Mouse (Mus musculus): ENCODE measurements around the gene March6. TPM values are rescaled to one million over a fixed set of nuclear protein-coding genes. Genes with fewer than 3 reads are reported as not detected.

March6 gene
- polyA plus RNA-seq, 1 experiment from 2014 or later = 28.2 TPM

DNA sequence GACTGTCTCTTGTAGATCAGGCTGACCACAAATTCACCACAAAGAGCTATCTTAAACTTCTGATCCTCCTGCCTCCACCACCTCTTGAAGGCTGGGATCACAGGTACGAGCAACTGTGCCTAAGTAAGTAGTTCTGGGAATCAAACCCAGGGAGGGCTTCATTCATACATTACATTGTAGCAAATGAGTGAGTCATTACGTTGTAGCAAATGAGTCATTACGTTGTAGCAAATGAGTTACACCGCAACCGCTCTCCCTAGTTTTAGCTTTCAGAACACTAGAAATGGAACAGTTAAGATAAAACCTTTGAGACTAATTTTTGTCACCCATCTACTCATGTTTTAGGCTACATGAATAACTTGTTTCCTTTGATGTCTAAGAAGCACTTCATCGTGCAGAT, 15.4 kb upstream of the March6 start:
- Histone ChIP-seq H3K27ac (ENCODE audit: low read length) (no peak overlapping the region), H3K4me3 (ENCODE audit: low read length) (no peak overlapping the region), H3K27me3 (ENCODE audit: control insufficient read depth, insufficient read depth, low read depth, low read length) (no peaks in the 10 kb centered on the region), H3K4me2 (ENCODE audit: low read depth, low read length) (no peak overlapping the region), H3K4me1 (replicated peaks; ENCODE audit: control insufficient read depth, insufficient read depth, low read length) (peaks cover 4% of the 10 kb centered on the region; the same call in 1 of the 2 replicates), H3K9ac (ENCODE audit: low read length) (no peak overlapping the region), H3K9me3 (ENCODE audit: control insufficient read depth, low read length) (no peaks in the 10 kb centered on the region), H3K36me3 (ENCODE audit: control insufficient read depth, insufficient read depth, low read length) (no peaks in the 10 kb centered on the region)
- no peak for ATAC-seq (ENCODE audit: low read depth)
- WGBS = 84% methylated on average over 6 of the region's 6 CpGs

DNA sequence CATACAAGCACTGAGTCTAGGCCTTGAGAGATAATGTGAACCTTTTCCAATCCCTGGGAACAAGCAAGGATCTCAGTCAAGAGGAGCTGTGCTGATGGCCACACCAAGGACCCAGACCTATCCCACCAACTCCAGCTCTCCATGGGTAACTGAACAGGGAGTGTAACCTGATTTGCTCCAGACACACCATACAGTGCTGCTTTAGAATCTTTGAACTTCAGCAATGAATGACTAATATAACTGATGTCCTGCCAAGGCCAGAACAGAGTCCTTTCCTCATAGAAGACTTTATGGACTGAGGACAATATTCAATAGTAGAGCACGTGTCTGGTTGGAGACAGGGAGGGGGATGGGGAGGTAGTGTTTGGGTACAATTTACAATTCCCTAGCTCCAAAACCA, 14.2 kb upstream of the March6 start:
- no peak overlapping the region for H3K27ac ChIP-seq (ENCODE audit: low read length)
- no peak overlapping the region for H3K9ac ChIP-seq (ENCODE audit: low read length)
- no peak overlapping the region for H3K4me3 ChIP-seq (ENCODE audit: low read length)
- no peaks in the 10 kb centered on the region for H3K27me3 ChIP-seq (ENCODE audit: control insufficient read depth, insufficient read depth, low read depth, low read length)
- H3K4me1 ChIP-seq (replicated peaks; ENCODE audit: control insufficient read depth, insufficient read depth, low read length) = peaks cover 10% of the 10 kb centered on the region; the same call in 1 of the 2 replicates
- H3K36me3 ChIP-seq (ENCODE audit: control insufficient read depth, insufficient read depth, low read length) = no peaks in the 10 kb centered on the region
- no peak for ATAC-seq (ENCODE audit: low read depth)
- no peaks in the 10 kb centered on the region for H3K9me3 ChIP-seq (ENCODE audit: control insufficient read depth, low read length)
- 71% methylated on average over 1 of the region's 1 CpGs for WGBS
- H3K4me2 ChIP-seq (ENCODE audit: low read depth, low read length) = no peak overlapping the region

DNA sequence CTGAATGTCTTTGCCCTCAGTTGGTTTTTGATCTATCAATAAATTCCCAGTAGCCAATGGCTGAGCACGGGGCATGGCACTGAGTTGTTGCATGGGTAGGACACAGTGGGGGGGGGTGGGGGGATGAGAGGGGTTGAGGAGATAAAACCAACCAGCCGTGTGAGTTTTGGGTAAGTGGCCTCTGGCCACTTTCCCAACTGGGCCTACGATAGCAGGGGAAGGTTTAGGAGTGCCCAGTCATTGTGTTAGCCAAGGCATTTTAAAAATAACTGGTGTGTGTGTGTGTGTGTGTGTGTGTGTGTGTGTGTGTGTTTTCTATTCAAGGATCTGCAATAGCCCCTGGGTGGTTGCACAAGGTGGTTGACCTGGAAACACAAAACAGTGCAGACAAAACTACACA, 12.4 kb upstream of the March6 start:
- WGBS = 13% methylated on average over 3 of the region's 3 CpGs
- no peak overlapping the region for H3K9ac ChIP-seq (ENCODE audit: low read length)
- no peak overlapping the region for H3K4me3 ChIP-seq (ENCODE audit: low read length)
- H3K4me1 ChIP-seq (replicated peaks; ENCODE audit: control insufficient read depth, insufficient read depth, low read length) = peaks cover 10% of the 10 kb centered on the region; the same call in 1 of the 2 replicates
- H3K27ac ChIP-seq (ENCODE audit: low read length) = no peak overlapping the region
- H3K9me3 ChIP-seq (ENCODE audit: control insufficient read depth, low read length) = no peaks in the 10 kb centered on the region
- no peaks in the 10 kb centered on the region for H3K36me3 ChIP-seq (ENCODE audit: control insufficient read depth, insufficient read depth, low read length)
- no peaks in the 10 kb centered on the region for H3K27me3 ChIP-seq (ENCODE audit: control insufficient read depth, insufficient read depth, low read depth, low read length)
- no peak for ATAC-seq (ENCODE audit: low read depth)
- H3K4me2 ChIP-seq (ENCODE audit: low read depth, low read length) = no peak overlapping the region

DNA sequence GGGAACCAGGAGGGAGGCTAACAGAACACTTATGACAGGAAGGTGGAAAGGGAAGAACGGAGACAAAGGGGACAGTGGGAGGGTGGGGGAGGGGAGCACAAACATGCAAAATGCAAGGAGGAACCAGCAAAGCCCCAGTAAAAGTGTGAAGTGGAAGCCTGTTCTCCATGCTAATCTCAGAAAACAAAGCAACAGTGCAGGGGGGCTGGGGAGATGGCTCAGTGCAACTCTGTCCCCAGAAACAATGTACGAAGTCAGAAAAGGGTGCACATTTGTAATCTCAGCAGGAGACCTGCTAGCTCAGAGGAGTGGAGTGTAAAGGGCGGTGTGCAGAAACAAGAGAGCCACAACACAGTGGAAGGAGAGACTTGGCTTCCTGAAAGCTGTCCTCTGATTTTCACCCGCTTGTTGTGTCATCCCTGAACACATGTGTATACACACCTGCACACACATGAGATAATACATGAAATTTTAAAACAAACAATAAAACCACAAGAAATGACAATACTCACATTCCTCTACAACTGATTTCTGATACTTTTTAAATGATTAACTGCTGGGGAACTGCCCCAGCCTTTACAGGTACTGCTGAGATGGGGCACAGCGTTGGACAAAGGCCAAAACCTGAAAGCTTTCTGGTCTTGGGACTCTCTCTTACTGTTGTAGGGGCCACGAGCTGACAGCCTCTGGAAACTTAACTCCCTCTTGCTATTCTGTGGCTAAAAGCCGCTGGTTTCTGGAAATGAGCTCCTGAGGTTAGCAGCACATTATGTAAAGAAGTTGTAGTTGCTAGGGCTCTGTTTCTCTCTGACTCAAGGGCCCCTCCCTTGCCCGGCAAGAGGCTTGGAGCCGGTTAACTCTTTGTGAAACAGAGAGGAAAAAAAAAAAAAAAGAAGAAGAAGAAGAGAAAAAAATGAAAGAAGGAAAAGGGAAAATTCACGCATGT, 11.4 kb upstream of the March6 start:
- no peak for ATAC-seq (ENCODE audit: low read depth)
- peaks cover 10% of the 10 kb centered on the region; the same call in 1 of the 2 replicates for H3K4me1 ChIP-seq (replicated peaks; ENCODE audit: control insufficient read depth, insufficient read depth, low read length)
- H3K27me3 ChIP-seq (ENCODE audit: control insufficient read depth, insufficient read depth, low read depth, low read length) = no peaks in the 10 kb centered on the region
- H3K27ac ChIP-seq (ENCODE audit: low read length) = peak overlapping the region; percentile 73
- WGBS = 10% methylated on average over 10 of the region's 10 CpGs
- H3K9me3 ChIP-seq (ENCODE audit: control insufficient read depth, low read length) = no peaks in the 10 kb centered on the region
- H3K4me2 ChIP-seq (ENCODE audit: low read depth, low read length) = no peak overlapping the region
- H3K9ac ChIP-seq (ENCODE audit: low read length) = no peak overlapping the region
- H3K36me3 ChIP-seq (ENCODE audit: control insufficient read depth, insufficient read depth, low read length) = no peaks in the 10 kb centered on the region
- no peak overlapping the region for H3K4me3 ChIP-seq (ENCODE audit: low read length)

DNA sequence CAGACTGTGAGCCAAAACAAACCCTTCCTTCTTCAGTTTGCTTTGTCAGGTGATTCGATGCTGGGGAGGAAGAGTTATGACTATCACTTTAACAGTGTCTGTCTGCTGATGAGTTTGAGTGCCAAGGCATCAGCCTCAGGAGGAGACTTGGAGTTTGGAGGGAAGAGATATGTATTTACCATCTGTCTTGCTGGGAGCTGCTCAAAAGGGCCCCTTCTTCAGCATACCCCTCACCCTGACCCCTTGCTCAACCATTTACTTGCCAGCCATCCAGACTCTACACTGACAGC, 9.6 kb upstream of the March6 start:
- Histone ChIP-seq H3K4me3 (ENCODE audit: low read length) (no peak overlapping the region), H3K27ac (ENCODE audit: low read length) (no peak overlapping the region), H3K27me3 (ENCODE audit: control insufficient read depth, insufficient read depth, low read depth, low read length) (no peaks in the 10 kb centered on the region), H3K4me1 (replicated peaks; ENCODE audit: control insufficient read depth, insufficient read depth, low read length) (peaks cover 13% of the 10 kb centered on the region; the same call in 1 of the 2 replicates), H3K4me2 (ENCODE audit: low read depth, low read length) (peak overlapping the region; percentile 24; the same call in 1 of the 2 replicates), H3K36me3 (ENCODE audit: control insufficient read depth, insufficient read depth, low read length) (no peaks in the 10 kb centered on the region), H3K9ac (ENCODE audit: low read length) (no peak overlapping the region; the same call in 1 of the 2 replicates), H3K9me3 (ENCODE audit: control insufficient read depth, low read length) (no peaks in the 10 kb centered on the region)
- 29% methylated on average over 1 of the region's 1 CpGs for WGBS
- ATAC-seq (ENCODE audit: low read depth) = no peak

DNA sequence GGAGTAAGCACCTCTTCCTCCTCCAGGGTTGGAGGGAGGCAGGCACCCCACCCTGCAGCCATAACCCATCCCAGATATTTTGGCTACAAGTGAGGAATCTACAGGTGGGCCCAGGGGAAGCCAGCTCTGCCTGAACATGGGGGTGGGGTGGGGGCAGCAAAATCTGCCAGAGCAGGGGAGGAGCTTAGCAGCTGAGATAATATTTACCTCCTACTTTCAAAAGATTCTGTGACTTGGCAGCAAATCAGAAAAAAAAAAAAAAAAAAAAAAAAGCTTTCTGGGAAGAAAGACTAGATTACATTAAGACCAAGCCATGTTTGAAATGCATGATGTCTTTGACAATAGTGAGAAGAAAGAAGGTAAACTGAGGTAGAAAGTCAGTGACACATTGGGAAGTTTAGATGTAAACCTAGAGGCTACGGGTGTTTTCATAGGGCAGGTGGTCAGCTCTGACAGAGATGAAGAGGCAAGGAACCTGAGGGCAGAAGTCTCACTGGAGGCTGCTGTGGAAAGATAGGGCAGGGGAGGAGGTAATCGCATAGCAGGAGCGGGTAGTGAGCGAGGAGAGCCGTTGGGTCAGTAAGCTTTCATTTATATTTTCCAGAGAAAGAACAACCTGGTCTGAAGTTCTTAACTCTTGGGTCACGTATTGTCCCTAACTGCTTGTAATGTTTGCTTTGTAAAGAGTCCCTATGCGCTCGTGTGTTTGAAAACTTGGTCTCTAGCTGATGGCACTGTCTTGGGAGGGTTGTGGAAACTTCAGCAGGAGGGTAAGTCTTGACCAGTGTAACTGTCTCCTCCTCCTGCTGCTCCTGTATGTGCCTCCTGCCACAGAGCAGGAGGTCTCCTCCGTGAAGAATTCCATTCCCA, 9.0 kb upstream of the March6 start:
- Histone ChIP-seq H3K4me1 (replicated peaks; ENCODE audit: control insufficient read depth, insufficient read depth, low read length) (peaks cover 13% of the 10 kb centered on the region; the same call in 1 of the 2 replicates), H3K4me3 (ENCODE audit: low read length) (no peak overlapping the region), H3K27ac (ENCODE audit: low read length) (peak overlapping the region; percentile 75), H3K4me2 (ENCODE audit: low read depth, low read length) (peak overlapping the region; percentile 24; the same call in 1 of the 2 replicates), H3K36me3 (ENCODE audit: control insufficient read depth, insufficient read depth, low read length) (no peaks in the 10 kb centered on the region), H3K9me3 (ENCODE audit: control insufficient read depth, low read length) (no peaks in the 10 kb centered on the region), H3K27me3 (ENCODE audit: control insufficient read depth, insufficient read depth, low read depth, low read length) (no peaks in the 10 kb centered on the region), H3K9ac (ENCODE audit: low read length) (no peak overlapping the region; the same call in 1 of the 2 replicates)
- peak; percentile 62 for ATAC-seq (ENCODE audit: low read depth)
- 23% methylated on average over 9 of the region's 9 CpGs for WGBS

DNA sequence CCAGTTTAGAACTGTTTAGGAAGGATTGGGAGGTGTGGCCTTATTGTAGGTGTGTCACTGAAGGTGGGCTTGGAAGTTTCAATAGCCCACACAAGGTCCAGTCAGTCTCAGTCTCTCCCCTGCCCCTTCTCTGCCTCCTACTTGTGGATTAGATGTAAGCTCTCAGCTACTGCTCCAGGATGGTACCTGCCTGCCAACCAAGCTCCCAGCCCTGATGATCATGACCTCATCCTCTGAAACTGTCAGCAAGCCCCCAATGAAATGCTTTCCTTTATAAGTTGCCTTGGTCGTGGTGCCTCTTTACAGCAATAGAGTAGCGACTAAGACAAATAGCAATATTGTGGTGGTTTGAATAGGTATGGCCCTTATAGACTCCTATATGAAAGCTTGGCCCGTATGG, 7.5 kb upstream of the March6 start:
- 83% methylated on average over 3 of the region's 3 CpGs for WGBS
- Histone ChIP-seq H3K4me1 (replicated peaks; ENCODE audit: control insufficient read depth, insufficient read depth, low read length) (peaks cover 13% of the 10 kb centered on the region; the same call in 1 of the 2 replicates), H3K27ac (ENCODE audit: low read length) (no peak overlapping the region), H3K27me3 (ENCODE audit: control insufficient read depth, insufficient read depth, low read depth, low read length) (no peaks in the 10 kb centered on the region), H3K4me2 (ENCODE audit: low read depth, low read length) (no peak overlapping the region), H3K36me3 (ENCODE audit: control insufficient read depth, insufficient read depth, low read length) (no peaks in the 10 kb centered on the region), H3K9ac (ENCODE audit: low read length) (no peak overlapping the region), H3K4me3 (ENCODE audit: low read length) (no peak overlapping the region), H3K9me3 (ENCODE audit: control insufficient read depth, low read length) (no peaks in the 10 kb centered on the region)
- no peak for ATAC-seq (ENCODE audit: low read depth)

DNA sequence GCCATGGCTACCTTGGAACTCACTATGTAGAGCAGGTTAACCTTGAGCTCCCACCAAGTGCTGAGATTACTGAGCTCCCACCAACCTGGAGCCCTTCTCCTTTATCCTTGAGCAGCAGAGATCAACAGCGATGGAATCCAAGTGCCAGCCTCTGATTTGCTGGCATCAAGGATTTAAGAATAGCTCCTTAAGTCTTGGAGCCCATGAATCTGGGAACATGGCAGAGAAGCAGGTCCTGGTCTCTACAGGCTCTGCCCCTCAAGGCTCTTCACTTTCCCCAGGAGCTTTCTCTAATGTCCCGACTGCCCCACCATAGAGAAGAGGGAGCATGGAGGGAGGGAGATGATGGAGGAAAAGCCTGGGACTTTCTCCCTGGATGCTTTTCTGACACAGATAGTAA, 6.9 kb upstream of the March6 start:
- ATAC-seq (ENCODE audit: low read depth) = no peak
- no peak overlapping the region for H3K27ac ChIP-seq (ENCODE audit: low read length)
- H3K27me3 ChIP-seq (ENCODE audit: control insufficient read depth, insufficient read depth, low read depth, low read length) = no peaks in the 10 kb centered on the region
- H3K9ac ChIP-seq (ENCODE audit: low read length) = no peak overlapping the region
- H3K9me3 ChIP-seq (ENCODE audit: control insufficient read depth, low read length) = no peaks in the 10 kb centered on the region
- 84% methylated on average over 2 of the region's 2 CpGs for whole genome bisulfite sequencing
- H3K4me3 ChIP-seq (ENCODE audit: low read length) = no peak overlapping the region
- H3K4me2 ChIP-seq (ENCODE audit: low read depth, low read length) = no peak overlapping the region
- H3K36me3 ChIP-seq (ENCODE audit: control insufficient read depth, insufficient read depth, low read length) = no peaks in the 10 kb centered on the region
- peaks cover 13% of the 10 kb centered on the region; the same call in 1 of the 2 replicates for H3K4me1 ChIP-seq (replicated peaks; ENCODE audit: control insufficient read depth, insufficient read depth, low read length)
